Mouse (Mus musculus) naive thymus-derived CD4-positive, alpha-beta T cell, adult 2 months (primary cell): Measurements from ENCODE around the gene Slc15a1.

Source experiments
- DNase-seq: peaks from one replicate; pipeline ENCODE4 v3.0.0-alpha.2; 2011; ENCODE audit warnings: low read depth

Gene Slc15a1

GRCm38 (mm10) chr14:121504781-121505484 lies at the start of gene Slc15a1:
Gene Slc15a1 (minus strand): TSS chr14:121505252.
- no peak for DNase-seq

GRCm38 (mm10) chr14:121553785-121554184 lies 48.7 kb upstream of the Slc15a1 start:
- DNase-seq = peak; percentile 65

- DNase-seq = peak; percentile 62
These were observed 47.5 kb upstream of the Slc15a1 start for GRCm38 (mm10) chr14:121552586-121552985.

GRCm38 (mm10) chr14:121549834-121550233 lies 44.8 kb upstream of the Slc15a1 start:
- no peak for DNase-seq

DNA sequence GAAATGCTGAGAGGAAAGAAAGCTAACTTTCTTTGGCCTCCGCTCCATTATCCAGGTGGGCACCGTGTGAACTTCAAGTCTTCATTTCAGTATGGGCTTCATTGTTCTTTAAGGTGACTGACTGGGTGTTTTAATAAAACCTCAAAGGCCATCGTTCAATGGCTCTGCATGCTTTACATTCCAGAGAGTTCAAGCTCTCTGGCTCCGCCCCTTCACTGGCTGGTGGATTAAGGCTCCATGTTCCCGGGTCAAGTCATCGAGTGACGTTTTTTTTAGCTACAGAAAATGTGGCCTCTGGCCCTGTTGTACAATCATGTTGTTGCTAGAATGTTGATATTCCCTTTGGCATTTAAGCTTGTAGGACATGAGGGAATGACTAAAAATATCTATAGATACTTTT lies 42.7 kb upstream of the Slc15a1 start:
- DNase-seq = no peak

- no peak for DNase-seq
These were observed 41.6 kb upstream of the Slc15a1 start for GRCm38 (mm10) chr14:121546621-121547020.

- peak; percentile 72 for DNase-seq
These were observed 40.7 kb upstream of the Slc15a1 start for GRCm38 (mm10) chr14:121545551-121546331.

DNA sequence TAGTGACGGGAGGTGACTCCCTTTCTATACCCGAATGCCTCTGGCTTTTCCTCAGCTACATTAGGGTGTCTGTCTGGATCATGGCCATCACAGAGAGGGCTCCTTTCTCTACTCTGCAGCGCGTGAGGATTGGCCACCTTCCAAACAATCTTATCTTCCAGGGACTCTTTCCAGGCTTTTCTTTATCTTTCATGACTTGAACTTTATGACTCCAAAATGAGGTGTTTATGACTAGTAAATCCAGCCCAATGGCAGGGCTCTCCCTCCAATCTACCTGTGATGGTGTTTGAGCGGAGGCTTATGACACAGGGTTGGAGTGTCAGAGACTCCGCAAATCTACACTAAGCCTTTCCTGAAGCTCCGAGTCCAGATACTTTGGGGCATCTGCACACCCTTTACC lies 36.2 kb upstream of the Slc15a1 start:
- no peak for DNase-seq

DNA sequence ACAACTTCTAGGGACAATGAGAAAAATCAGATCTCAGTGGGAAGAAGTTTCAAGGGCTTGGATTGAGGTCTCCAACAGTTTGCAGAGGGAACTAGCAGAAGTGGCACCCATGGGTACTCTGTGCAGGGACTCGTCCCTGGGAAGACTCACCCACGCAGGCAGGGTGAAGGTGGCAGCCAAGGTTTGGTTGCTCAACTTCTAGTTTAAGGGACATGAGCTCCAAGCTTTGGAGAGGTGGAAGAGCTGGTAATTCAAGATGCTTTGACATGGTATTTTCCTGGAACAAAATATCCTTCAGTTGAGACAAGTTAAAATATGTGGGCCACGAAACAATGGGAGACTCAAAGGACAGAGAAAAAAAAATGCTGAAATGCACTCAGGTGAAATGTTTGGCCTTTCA lies 29.4 kb upstream of the Slc15a1 start:
- DNase-seq = no peak

DNA sequence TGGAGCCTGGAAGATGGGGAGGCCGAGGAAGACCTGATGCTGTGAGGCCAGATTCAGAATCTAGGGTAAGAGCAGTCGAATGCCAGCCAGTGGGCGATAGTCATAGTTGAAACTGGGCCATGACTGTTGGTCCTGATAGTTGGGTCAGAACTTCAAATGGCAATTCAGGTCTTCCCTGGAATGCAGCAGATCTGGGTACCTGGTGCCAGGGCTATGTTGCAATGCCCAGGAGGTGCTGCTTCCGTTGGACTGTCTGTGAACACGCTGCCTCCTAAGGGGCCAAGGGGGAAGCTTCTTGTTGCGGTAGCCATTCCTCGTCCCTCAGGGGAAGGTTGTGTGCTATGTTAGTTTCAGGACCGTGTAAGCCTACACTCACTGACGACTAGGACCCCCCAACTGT lies 25.8 kb upstream of the Slc15a1 start:
- DNase-seq = no peak

GRCm38 (mm10) chr14:121527883-121528282 lies 22.8 kb upstream of the Slc15a1 start:
- DNase-seq = no peak

- no peak for DNase-seq
These were observed 22.1 kb upstream of the Slc15a1 start for GRCm38 (mm10) chr14:121527201-121527600.

GRCm38 (mm10) chr14:121521709-121522108 lies 16.7 kb upstream of the Slc15a1 start:
- DNase-seq = no peak

DNA sequence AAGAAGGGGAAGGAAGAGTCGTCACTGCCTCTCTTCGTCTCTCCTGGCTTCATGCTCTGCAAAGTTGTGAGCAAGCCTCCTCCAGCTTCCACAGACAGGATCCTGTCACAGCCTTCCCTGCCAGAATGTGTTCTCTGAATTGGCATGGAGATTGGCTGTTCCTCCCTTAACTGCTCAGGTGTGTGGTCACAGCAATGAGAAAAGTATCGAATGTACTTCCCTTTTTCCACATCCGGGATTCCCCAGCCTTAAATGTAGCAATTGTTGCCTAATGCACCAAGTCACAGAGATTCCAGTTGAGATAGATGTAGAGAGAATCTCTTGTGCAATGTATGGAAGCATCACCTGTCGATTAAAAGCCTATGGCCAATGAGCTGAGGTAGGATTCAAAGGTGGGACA lies 11.8 kb upstream of the Slc15a1 start:
- DNase-seq = no peak

DNA sequence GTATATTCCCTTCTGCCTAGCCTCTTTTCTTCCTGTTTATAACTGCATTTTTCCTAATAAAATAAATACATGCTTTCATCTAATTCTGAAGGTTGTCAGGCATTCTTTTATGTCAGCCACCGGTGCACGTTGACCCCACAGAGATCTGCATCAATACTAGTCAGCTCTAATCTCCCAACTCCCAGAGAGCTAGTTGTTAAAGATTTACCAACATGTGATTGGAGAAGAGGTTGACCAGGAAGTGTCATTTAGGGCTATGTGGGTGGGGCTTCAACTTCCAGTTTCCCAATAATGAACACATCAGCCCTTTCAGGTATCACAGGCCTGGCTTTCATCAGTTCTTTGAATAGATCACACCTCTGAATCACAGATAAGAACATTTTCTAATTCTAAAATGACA lies 3.9 kb upstream of the Slc15a1 start:
- DNase-seq = no peak

- peak; percentile 32 for DNase-seq
These were observed 1.3 kb upstream of the Slc15a1 start for GRCm38 (mm10) chr14:121506336-121506735.

DNA sequence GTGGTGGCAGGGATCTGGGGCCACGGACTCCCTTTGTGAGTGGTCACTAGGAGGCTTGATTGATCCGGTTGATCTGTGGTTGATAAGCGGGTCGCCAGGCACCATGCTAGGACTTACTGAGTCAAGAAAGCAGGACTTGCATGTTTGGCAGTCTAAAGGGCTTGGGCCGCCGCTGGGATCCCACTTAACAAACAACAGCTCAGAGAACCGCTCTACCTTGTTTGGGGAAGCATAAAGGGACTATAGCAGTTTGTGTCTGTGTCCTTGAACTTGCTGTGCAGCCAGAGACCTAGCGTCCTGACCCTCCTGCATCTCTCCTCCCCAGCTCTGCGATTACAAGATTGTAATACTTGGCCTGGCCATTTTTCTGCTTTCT lies 421 bp upstream of the Slc15a1 start:
- no peak for DNase-seq

- DNase-seq = no peak
These were observed 4.5 kb downstream of the Slc15a1 start for GRCm38 (mm10) chr14:121500577-121500976.

DNA sequence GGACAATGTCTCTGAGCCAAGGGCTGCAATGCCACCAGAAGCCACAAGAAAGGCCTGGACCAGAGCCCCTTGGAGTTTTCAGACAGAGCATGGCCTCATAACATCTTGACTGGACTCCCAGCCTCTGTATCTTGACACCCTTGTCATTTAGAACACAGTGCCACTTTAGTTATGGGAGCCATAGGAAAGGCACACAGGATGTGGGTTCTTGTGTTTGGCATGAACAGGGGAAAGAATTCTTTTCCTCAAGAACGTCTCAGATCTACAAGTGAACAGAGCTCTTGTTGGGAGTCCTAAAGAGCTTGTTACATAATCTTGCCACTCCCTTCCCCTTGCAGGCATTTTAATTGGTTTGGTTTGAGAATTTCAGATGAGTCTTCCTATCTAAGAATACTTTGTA lies 5.3 kb downstream of the Slc15a1 start:
- DNase-seq = no peak

GRCm38 (mm10) chr14:121497800-121498199 lies 7.3 kb downstream of the Slc15a1 start:
- no peak for DNase-seq

GRCm38 (mm10) chr14:121495741-121496140 lies 9.3 kb downstream of the Slc15a1 start:
- DNase-seq = no peak

GRCm38 (mm10) chr14:121495120-121495519 lies 9.9 kb downstream of the Slc15a1 start:
- no peak for DNase-seq

- DNase-seq = no peak
These were observed 10.8 kb downstream of the Slc15a1 start for GRCm38 (mm10) chr14:121494238-121494637.

DNA sequence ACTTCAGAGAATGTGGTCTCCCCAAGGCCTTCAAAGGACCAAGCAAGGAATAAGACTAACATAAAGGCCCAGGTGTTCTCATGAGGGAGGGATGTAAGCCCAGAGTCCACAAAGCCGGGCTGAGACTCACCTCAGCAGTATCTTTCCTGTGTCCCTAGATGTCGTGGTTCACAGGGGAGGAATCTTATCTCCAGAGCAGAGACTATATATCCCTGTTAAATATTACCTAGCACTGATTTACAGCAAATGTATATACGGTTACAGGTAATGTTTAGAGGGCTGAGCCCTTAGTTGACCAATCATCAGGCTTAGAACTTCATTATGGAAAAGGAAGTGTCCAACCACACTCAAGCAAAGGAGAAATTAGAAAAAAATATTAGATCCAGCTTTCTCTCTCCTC lies 11.3 kb downstream of the Slc15a1 start:
- no peak for DNase-seq
